Mouse (Mus musculus): ENCODE measurements around the gene Eef1akmt3. TPM values are rescaled to one million over a fixed set of nuclear protein-coding genes. Genes with fewer than 3 reads are reported as not detected.

The Eef1akmt3 gene
- total RNA-seq, 2 experiments from 2014 or later: 0.26 to 0.27 TPM

GRCm38 (mm10) chr10:127002056-127002455 lies 39.3 kb downstream of the Eef1akmt3 start:
- DNase-seq (ENCODE audit: low spot score in 2 of 2): no peak

DNA sequence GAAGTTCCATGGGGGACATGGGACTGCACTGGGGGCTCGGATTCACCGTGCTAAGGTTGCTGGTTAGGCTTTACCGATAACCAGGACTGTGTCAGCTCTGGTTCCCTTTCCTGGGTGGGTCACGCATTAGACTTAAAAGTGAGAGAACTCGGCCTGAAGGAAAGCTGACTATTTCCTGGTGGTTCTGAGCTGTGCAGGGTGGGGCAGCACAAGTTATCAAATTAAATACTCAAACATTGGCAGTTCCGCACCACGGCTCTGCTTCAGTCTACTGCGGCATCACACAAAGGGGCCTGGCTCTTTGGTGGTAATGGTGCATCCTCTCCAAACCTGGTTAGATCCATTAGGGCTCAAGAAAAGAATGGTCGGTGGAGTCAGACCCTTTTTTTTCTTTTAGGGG lies 40.0 kb downstream of the Eef1akmt3 start:
- no peak for DNase-seq (ENCODE audit: low spot score in 2 of 2)

DNA sequence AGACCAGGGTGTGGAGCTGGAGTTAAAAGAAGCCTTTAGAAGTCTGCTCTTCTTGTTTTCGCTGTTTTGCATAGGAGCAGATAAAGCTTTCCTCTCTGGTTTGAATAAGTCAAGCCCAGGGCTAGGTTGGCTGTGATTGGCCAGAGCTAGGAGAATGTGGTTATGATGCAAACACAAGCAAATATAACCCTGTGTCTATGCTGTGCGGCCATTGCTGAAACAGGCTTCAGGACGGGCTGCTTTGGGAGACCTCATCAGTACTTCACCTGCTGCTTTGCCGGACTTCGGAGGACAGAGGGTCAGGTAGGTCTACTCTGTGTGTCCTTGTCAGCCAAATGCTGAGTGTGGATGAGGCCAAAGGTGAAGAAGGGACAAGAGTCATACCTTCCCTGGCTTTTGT lies 40.8 kb downstream of the Eef1akmt3 start, which contains the start of gene Avil:
Gene Avil, plus strand, starts transcription at position 181 of the 400 bp plus-strand sequence.
- DNase-seq (ENCODE audit: low spot score in 2 of 2): no peak

GRCm38 (mm10) chr10:126997340-126998113 lies 43.8 kb downstream of the Eef1akmt3 start:
- no peak for DNase-seq (ENCODE audit: low spot score in 2 of 2)

GRCm38 (mm10) chr10:126993621-126994020 lies 47.7 kb downstream of the Eef1akmt3 start:
- no peak for DNase-seq (ENCODE audit: low spot score in 2 of 2)

DNA sequence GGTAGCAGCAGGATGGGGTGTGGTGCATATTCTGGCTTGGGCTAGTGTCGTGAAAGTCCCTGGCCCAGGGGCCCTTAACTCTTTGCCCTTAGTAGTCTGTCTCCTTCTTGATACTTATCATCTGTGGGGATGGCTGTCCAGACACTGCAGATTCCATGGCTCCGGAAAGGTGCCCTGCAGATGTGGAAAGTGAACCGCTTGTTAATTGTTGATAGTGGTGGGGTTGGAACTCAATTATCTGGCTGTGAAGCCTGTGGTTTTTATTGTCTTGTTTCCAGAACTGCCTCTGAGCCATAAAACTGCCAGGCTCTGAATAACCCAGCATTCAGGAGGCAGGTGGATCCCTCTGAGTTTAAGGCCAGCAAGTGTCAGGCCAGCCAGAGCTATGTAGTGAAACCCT lies 49.6 kb downstream of the Eef1akmt3 start:
- DNase-seq (ENCODE audit: low spot score in 2 of 2): no peak

- DNase-seq (ENCODE audit: low spot score in 2 of 2): peak; percentile 89 to 90
Observed at GRCm38 (mm10) chr10:126990313-126991056, 50.8 kb downstream of the Eef1akmt3 start.

DNA sequence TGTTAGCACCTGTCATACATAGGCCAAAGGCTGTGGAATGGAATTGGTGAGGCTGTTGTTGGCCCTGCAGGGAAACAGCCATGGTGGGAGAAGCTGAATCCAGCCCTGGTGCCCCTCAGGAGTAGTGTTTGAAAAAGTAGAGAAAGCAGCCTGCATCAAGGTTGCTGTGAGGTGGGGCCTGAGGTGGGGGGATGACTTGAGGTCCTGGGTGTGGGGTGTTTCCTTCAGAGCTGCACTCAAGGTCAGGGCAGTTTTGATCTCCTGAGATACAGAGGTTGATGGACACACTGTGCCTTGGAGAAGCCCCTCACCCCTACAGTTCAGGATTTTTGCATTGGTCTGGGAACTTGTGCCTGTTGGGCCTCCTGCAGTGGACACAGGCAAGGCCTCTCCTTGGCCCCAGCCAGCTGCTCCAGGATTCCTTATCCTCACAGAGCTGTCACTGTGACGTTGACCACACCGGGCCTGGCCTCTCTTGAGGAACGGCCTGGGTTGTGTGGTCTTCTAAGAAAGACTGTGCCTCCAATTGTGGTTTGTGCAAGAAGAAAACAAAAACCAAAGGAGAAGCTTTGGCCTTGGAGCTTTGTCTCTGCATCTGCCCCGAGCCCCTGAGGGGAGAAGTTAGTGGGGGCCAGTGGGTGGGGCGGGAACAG lies 52.7 kb downstream of the Eef1akmt3 start:
- DNase-seq (ENCODE audit: low spot score in 2 of 2): no peak

GRCm38 (mm10) chr10:126987183-126988118 lies 53.9 kb downstream of the Eef1akmt3 start:
- no peak for DNase-seq (ENCODE audit: low spot score in 2 of 2)

DNA sequence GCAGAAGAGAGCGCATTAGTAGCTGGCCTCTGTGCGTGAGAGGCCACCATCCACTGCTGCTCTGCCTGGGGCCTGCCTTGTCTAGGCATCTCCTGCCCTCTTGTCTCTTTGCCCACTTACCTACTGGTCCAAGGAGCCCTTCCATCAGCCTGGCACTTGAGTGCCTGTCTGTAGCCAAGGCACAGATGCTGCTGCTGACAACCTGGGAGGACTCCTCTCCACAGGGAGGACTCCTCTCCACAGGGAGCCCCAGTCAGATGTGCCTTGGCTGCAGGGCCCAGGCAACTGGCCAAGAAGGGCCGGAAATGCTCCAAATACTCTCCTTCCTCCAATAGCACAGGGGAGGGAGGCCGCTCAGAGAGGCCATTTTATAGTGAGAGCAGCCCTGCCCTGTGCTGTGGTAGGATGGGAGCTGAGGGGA lies 54.8 kb downstream of the Eef1akmt3 start:
- DNase-seq (ENCODE audit: low spot score in 2 of 2): peak; percentile 64 to 74

DNA sequence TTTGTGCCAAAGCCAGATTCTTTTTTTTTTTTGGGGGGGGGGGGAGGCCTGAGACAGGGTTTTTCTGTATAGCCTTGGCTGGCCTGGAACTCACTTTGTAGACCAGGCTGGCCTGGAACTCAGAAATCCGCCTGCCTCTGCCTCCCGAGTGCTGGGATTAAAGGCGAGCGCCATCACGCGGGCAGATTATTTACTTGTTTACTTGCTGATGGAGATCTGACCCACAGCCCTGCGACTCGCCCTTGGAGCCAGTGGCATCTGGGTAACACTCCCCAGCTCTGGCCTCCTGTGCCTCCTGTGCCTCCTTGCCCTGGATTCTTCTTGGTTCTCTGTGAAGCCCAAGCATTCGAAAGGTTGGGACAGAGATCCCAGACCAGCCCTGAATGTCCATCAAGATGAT lies 55.7 kb downstream of the Eef1akmt3 start:
- DNase-seq (ENCODE audit: low spot score in 2 of 2): no peak

- DNase-seq (ENCODE audit: low spot score in 2 of 2): no peak
Observed at GRCm38 (mm10) chr10:126985127-126985526, 56.2 kb downstream of the Eef1akmt3 start.

- no peak for DNase-seq (ENCODE audit: low spot score in 2 of 2)
Observed at GRCm38 (mm10) chr10:126984189-126985004, 56.9 kb downstream of the Eef1akmt3 start.

DNA sequence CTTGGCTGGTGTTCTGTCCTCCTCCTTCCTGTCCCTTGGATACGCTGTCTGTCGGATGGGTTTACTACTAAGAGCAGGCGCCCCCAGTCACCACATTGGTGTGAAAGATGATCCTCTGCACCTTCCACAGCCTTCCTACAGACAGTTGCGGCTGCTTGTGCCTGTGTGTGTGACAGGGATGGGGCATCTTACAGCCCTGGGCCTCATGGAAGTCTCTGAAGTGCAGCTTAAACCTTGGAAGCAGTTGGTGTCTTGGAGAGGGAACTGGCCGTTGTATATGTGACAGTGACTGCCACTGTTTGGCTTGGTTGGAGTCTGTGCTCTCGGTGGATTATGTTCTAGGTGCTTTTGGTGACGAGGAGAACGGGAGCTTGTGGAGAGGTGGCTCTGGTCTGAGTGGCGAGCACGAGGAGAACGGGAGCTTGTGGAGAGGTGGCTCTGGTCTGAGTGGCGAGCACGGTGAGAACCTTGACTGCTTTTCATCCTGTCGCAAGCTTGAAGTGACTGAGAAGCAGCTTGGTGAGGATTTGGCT lies 58.1 kb downstream of the Eef1akmt3 start:
- no peak for DNase-seq (ENCODE audit: low spot score in 2 of 2)

- no peak for DNase-seq (ENCODE audit: low spot score in 2 of 2)
Observed at GRCm38 (mm10) chr10:126981746-126982145, 59.6 kb downstream of the Eef1akmt3 start.

All from adrenal gland, adult 18-20 months (tissue).